8 mouse cellular contexts compared by ENCODE assay signal in genomic region chr2:165967823-165968555, GRCm38 (mm10). TPM values are rescaled to one million over a fixed set of nuclear protein-coding genes. Genes with fewer than 3 reads are reported as not detected.
DNase-seq lines count a peak whose midpoint lies in the region; ATAC-seq and TF ChIP-seq lines count a peak whose summit lies in the region.

No protein-coding gene starts in this region.

- no peak for TF ChIP-seq CTCF in bone marrow macrophage, adult 2 months (IDR thresholded peaks at IDR 0.05; ENCODE audit: low read depth, low read length)

- H3K9ac ChIP-seq in hindbrain, embryonic 12.5 days: no peak overlapping the region
- no peak overlapping the region for H3K9ac ChIP-seq in midbrain, embryonic 15.5 days

- peak; percentile 92 for ATAC-seq in hindbrain, embryonic 12.5 days (ENCODE audit: low FRiP score)
- peak; percentile 66 for ATAC-seq in midbrain, embryonic 15.5 days (replicated peaks)
- ATAC-seq in cerebellum, adult (ENCODE audit: insufficient number of reproducible peaks, low FRiP score, low TSS enrichment): no peak

- H3K36me3 ChIP-seq in hindbrain, embryonic 12.5 days: no peaks in the 10 kb centered on the region
- H3K36me3 ChIP-seq in midbrain, embryonic 15.5 days (replicated peaks): no peaks in the 10 kb centered on the region

- TF ChIP-seq POLR2A in bone marrow macrophage, adult 2 months (IDR thresholded peaks at IDR 0.05; ENCODE audit: borderline replicate concordance, low read depth, low read length): no peak

- 58% methylated on average over 6 of the region's 6 CpGs for WGBS in hindbrain, embryonic 12.5 days
- WGBS in midbrain, embryonic 15.5 days: 63% methylated on average over 6 of the region's 6 CpGs

- H3K9me3 ChIP-seq in hindbrain, embryonic 12.5 days (replicated peaks): no peaks in the 10 kb centered on the region
- H3K9me3 ChIP-seq in midbrain, embryonic 15.5 days: no peaks in the 10 kb centered on the region

- H3K4me2 ChIP-seq in hindbrain, embryonic 12.5 days (replicated peaks): no peak overlapping the region
- H3K4me2 ChIP-seq in midbrain, embryonic 15.5 days: no peak overlapping the region

- H3K4me3 ChIP-seq in bone marrow macrophage, adult 2 months (ENCODE audit: insufficient read depth, low read length): no peak overlapping the region
- H3K4me3 ChIP-seq in hindbrain, embryonic 12.5 days: no peak overlapping the region
- H3K4me3 ChIP-seq in midbrain, embryonic 15.5 days: no peak overlapping the region

- no peaks in the 10 kb centered on the region for H3K27me3 ChIP-seq in hindbrain, embryonic 12.5 days
- H3K27me3 ChIP-seq in midbrain, embryonic 15.5 days (replicated peaks): no peaks in the 10 kb centered on the region

- H3K27ac ChIP-seq in bone marrow macrophage, adult 2 months (ENCODE audit: insufficient read depth, low read depth, low read length): peak overlapping the region; percentile 90
- peak overlapping the region; percentile 25 for H3K27ac ChIP-seq in hindbrain, embryonic 12.5 days
- H3K27ac ChIP-seq in midbrain, embryonic 15.5 days: peak overlapping the region; percentile 31

- peak; percentile 57 to 60 for DNase-seq in kidney, postnatal 36 days
- DNase-seq in kidney, adult 9 months: no peak
- DNase-seq in gastrocnemius, adult 8-10 months (ENCODE audit: low spot score in 2 of 2): no peak
- no peak for DNase-seq in thymus, postnatal 10 days (ENCODE audit: low spot score in 2 of 2)

- H3K4me1 ChIP-seq in bone marrow macrophage, adult 2 months (ENCODE audit: control insufficient read depth, insufficient read depth, low read length): peaks cover 50% of the 10 kb centered on the region
- H3K4me1 ChIP-seq in hindbrain, embryonic 12.5 days: peaks cover 13% of the 10 kb centered on the region
- H3K4me1 ChIP-seq in midbrain, embryonic 15.5 days: 0 out of 2 replicates have a peak, but pooled peaks cover 8% of the 10 kb centered on the region

RNA-seq across cellular contexts. Expression of gene Ncoa3, which starts 24.4 kb away (rescaled TPM):
- polyA plus RNA-seq in bone marrow macrophage, adult 2 months (2012; ENCODE audit: insufficient read depth, insufficient read length, missing spikeins): 118 and 119 TPM in 2 replicates
- 14.9 and 15.0 TPM in 2 replicates for polyA plus RNA-seq in hindbrain, embryonic 12.5 days (2016; fragmentation: Nextera tagmentation; extraction: Ambion mirVana)
- polyA plus RNA-seq in midbrain, embryonic 15.5 days (2015; fragmentation: Nextera tagmentation; extraction: Ambion mirVana): 16.6 and 16.7 TPM in 2 replicates
- 10 to 100 TPM; 12.1 to 18.8 (median 16.0) TPM for total RNA-seq in gastrocnemius, adult 8-10 months (2022)

Comparison
In these comparisons a context has a peak if more than half of its experiments do, and no peak if none do; other contexts are left out.
1. DNase-seq: peak in kidney, postnatal 36 days (2 of 2); none in kidney, adult 9 months (single experiment), gastrocnemius, adult 8-10 months (0 of 2) and thymus, postnatal 10 days (0 of 2).
2. H3K27ac ChIP-seq: peak in every context shown above with its lines; median percentile 90 in bone marrow macrophage, adult 2 months; 31 in midbrain, embryonic 15.5 days; 25 in hindbrain, embryonic 12.5 days.